Mouse (Mus musculus) intestine, postnatal 0 days (tissue): Measurements from ENCODE around the gene Wnt10b. TPM values are rescaled to one million over a fixed set of nuclear protein-coding genes. Genes with fewer than 3 reads are reported as not detected.
A peak's percentile ranks its signal among the peaks of the same experiment; 100 is the strongest.

Source experiments
- ATAC-seq: fragments of 200-750 bp; cut with Nextera tagmentation; 2 replicates; pipeline ENCODE4 v1.8.0; 2017; ENCODE audit warnings: mild to moderate bottlenecking, moderate TSS enrichment, moderate library complexity
- H3K27ac ChIP-seq: fragments of 300-500 bp; sonication (generic); 2 replicates; pipeline ENCODE4 v1.5.1; 2014; ENCODE audit warnings: mild to moderate bottlenecking, low read depth, low read length, moderate library complexity
- H3K27me3 ChIP-seq: fragments of 300-500 bp; sonication (generic); replicated peaks from 2 replicates; pipeline ENCODE4 v1.6.1; 2014; ENCODE audit warnings: low read length, mixed read lengths; ENCODE audit not compliant: control insufficient read depth, insufficient read depth
- H3K36me3 ChIP-seq: fragments of 300-500 bp; sonication (generic); 2 replicates; pipeline ENCODE4 v1.6.1; 2014; ENCODE audit warnings: mild to moderate bottlenecking, moderate library complexity; ENCODE audit not compliant: control insufficient read depth, insufficient read depth
- H3K4me1 ChIP-seq: fragments of 300-500 bp; sonication (generic); replicated peaks from 2 replicates; pipeline ENCODE4 v1.6.1; 2014; ENCODE audit warnings: antibody characterized with exemption, low read length, mixed read lengths; ENCODE audit not compliant: control insufficient read depth, insufficient read depth
- H3K4me2 ChIP-seq: fragments of 300-500 bp; sonication (generic); replicated peaks from 2 replicates; pipeline ENCODE4 v1.6.1; 2014; ENCODE audit warnings: low read depth, mild to moderate bottlenecking, moderate library complexity
- H3K4me3 ChIP-seq: fragments of 300-500 bp; sonication (generic); 2 replicates; pipeline ENCODE4 v1.5.1; 2014; ENCODE audit warnings: low read depth, low read length
- H3K9ac ChIP-seq: fragments of 300-500 bp; sonication (generic); 2 replicates; pipeline ENCODE4 v1.6.1; 2014; ENCODE audit warnings: mild to moderate bottlenecking, low read depth, low read length
- H3K9me3 ChIP-seq: fragments of 300-500 bp; sonication (generic); 2 replicates; pipeline ENCODE4 v1.6.1; 2016; ENCODE audit warnings: mixed run types; ENCODE audit not compliant: control insufficient read depth
- CTCF ChIP-seq: sonication (generic); IDR thresholded peaks from 2 replicates; pipeline ENCODE4 v1.5.1; 2016; ENCODE audit warnings: low read depth, mild to moderate bottlenecking, control low read depth, antibody characterized with exemption, moderate library complexity
- WGBS: fragments of 180-500 bp; shearing (Covaris S2); extraction: QIAGEN DNeasy Blood & Tissue Kit; methylation state at CpG from one replicate; pipeline ENCODE4 v1.1.7; 2014; 5-methylcytosine and 5-hydroxymethylcytosine counted together
- polyA plus RNA-seq: library from polyadenylated mRNA; unstranded; fragments of >200 nt; fragmentation: Nextera tagmentation; extraction: Ambion mirVana; gene quantifications from 2 replicates; pipeline ENCODE4 v1.2.1, GENCODE M21; 2015

Gene Wnt10b
- polyA plus RNA-seq, 1 experiment from 2014 or later: not detected

DNA sequence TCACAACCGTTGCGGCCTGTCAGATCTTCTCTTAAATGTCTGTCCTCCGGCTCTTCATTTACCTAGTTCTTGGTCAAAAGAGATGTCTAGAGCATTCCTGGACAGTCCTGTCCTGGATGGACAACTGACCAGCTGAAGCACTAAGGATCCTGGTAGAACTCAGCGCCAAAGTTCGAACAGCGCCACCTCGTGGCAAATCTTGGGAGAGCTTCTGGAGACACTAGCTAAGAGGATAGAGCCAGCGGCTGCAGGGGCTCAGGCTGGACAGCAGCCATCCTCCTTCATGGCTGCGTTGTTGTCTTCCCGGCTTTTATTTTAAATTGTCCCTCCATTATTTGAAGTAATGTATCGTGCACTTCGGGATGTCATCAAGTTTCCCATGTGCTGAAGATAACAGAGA is 21.4 kb upstream of the Wnt10b start:
- Histone ChIP-seq H3K4me3 (no peak overlapping the region), H3K36me3 (no peaks in the 10 kb centered on the region), H3K9me3 (no peaks in the 10 kb centered on the region), H3K27me3 (peaks cover 85% of the 10 kb centered on the region), H3K9ac (no peak overlapping the region), H3K27ac (no peak overlapping the region), H3K4me2 (no peak overlapping the region), H3K4me1 (no peaks in the 10 kb centered on the region)
- peak; percentile 87 for TF ChIP-seq CTCF
- no peak for ATAC-seq
- 15% methylated on average over 12 of the region's 12 CpGs for WGBS

DNA sequence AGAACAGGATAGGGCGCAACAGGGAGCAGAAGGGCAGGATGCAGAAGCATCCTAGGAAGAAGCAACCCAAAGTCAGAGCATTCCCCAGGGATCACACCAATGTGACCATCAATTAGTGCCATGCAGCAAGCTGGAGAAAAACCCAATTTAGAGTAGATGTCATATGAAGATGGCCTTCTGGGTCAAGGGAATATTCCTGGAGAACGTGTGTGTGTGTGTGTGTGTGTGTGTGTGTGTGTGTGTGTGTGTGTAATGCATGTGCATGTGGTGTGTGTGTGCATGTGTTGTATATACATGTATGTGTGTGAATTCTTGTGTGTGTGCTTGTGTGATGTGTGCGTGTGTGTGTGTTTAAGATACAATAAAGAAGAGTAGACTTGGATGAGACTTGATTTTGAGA is 21.0 kb upstream of the Wnt10b start:
- no peaks in the 10 kb centered on the region for H3K4me1 ChIP-seq
- TF ChIP-seq CTCF: no peak
- H3K36me3 ChIP-seq: no peaks in the 10 kb centered on the region
- no peak overlapping the region for H3K4me2 ChIP-seq
- no peak overlapping the region for H3K4me3 ChIP-seq
- H3K27me3 ChIP-seq: peaks cover 85% of the 10 kb centered on the region
- ATAC-seq: no peak
- H3K9me3 ChIP-seq: no peaks in the 10 kb centered on the region
- no peak overlapping the region for H3K27ac ChIP-seq
- WGBS: 55% methylated on average over 3 of the region's 3 CpGs
- no peak overlapping the region for H3K9ac ChIP-seq

DNA sequence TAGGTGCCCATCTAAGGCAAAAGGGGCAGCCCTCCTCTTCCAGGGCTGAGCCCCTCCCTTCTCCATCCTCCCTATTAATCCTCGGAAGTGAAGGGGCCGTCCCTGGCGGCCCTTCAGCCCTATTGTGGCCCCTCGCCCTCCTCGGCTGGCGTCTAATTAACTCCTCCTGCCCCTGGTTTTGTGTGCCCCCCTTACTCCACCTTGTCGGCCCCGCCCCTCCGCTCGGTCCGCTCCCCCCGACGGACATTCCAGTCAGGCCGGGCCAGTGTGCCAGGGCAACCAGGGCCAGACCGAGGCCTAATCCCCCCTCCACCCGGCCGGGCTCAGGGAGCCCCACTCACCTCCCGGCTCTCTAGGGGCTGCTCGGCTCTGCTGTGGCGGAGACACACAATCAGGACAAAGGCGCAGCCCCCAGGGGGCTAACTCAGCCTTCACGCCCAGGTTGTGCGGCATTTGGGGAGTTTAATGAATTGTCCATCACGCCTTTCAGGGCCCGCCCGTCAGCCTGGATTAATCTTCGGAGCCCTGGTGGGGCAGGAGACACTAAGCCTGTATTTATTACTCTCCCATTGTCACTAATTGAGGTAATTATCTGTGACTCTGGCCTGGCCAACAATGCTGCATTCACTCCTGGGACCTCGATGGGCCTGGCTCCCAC is 20.0 kb upstream of the Wnt10b start:
- no peaks in the 10 kb centered on the region for H3K4me1 ChIP-seq
- WGBS: 12% methylated on average over 27 of the region's 28 CpGs
- no peaks in the 10 kb centered on the region for H3K9me3 ChIP-seq
- H3K27ac ChIP-seq: no peak overlapping the region
- no peak for ATAC-seq
- no peak overlapping the region for H3K9ac ChIP-seq
- no peak overlapping the region for H3K4me2 ChIP-seq
- H3K36me3 ChIP-seq: no peaks in the 10 kb centered on the region
- H3K27me3 ChIP-seq: peaks cover 85% of the 10 kb centered on the region
- no peak overlapping the region for H3K4me3 ChIP-seq
- TF ChIP-seq CTCF: no peak

DNA sequence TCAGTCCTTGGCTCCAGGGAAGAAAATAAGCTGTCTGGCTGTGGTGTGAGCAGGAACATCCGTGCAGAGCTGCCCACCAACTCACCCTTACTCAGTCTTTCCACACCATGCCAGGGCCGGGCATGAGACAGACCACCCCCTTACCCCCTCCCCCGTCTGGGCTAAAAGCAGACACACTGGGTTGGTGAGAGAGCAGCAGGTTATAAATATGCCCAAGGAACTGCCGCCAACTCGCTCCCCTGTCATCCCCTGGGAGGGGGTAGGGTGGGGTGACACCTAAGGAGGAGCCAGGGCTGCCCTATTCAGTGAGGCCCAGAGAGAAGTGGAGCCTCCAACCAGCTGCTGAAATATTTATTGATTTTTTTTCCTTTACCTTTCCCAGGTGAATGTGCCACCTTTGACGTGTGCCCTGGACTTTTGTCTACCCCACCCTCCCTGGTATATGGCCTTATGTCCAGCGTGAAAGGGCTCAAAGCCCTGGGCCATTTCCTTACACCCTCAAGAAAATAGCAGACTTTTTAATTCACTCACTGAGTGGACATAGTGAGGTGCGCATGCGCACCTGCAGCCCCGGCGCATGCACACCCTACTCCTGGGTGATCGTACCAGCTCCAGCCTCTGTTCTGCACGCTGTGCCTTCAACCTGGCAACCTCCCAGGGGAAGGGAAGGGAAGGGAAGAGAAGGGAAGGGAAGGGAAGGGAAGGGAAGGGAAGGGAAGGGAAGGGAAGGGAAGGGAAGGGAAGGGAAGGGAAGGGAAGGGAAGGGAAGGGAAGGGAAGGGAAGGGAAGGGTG is 19.0 kb upstream of the Wnt10b start:
- WGBS: 2% methylated on average over 13 of the region's 13 CpGs
- peak; percentile 23 for ATAC-seq

DNA sequence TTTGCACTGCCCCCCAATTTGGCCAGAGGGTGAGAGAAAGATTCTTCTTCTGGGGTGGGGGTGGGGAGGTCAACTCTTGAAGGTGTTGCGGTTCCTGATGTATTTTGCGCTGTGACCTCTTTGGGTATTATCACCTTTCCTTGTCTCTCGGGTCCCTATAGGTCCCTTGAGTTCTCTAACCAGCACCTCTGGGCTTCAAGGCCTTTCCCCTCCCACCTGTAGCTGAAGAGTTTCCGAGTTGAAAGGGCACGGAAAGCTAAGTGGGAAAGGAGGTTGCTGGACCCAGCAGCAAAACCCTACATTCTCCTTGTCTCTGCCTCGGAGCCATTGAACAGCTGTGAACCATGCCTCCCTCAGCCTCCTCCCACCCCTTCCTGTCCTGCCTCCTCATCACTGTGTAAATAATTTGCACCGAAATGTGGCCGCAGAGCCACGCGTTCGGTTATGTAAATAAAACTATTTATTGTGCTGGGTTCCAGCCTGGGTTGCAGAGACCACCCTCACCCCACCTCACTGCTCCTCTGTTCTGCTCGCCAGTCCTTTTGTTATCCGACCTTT is 15.3 kb upstream of the Wnt10b start:
- peak overlapping the region; percentile 32; the same call in 1 of the 2 replicates for H3K4me2 ChIP-seq
- H3K27me3 ChIP-seq: peaks cover 97% of the 10 kb centered on the region
- no peaks in the 10 kb centered on the region for H3K9me3 ChIP-seq
- ATAC-seq: no peak
- H3K27ac ChIP-seq: no peak overlapping the region
- H3K9ac ChIP-seq: no peak overlapping the region
- H3K36me3 ChIP-seq: no peaks in the 10 kb centered on the region
- WGBS: 6% methylated on average over 13 of the region's 13 CpGs
- H3K4me1 ChIP-seq: peaks cover 4% of the 10 kb centered on the region; the same call in 1 of the 2 replicates
- 0 out of 2 replicates have a peak overlapping the region, but pooled peaks have one; percentile 34 for H3K4me3 ChIP-seq
- TF ChIP-seq CTCF: no peak

More for the DNA sequence above, 19.0 kb upstream of the Wnt10b start:
- Histone ChIP-seq H3K36me3 (no peaks in the 10 kb centered on the region), H3K4me2 (no peak overlapping the region), H3K4me3 (no peak overlapping the region), H3K9ac (no peak overlapping the region), H3K27ac (no peak overlapping the region), H3K4me1 (no peaks in the 10 kb centered on the region), H3K27me3 (peaks cover 91% of the 10 kb centered on the region), H3K9me3 (no peaks in the 10 kb centered on the region)
- no peak for TF ChIP-seq CTCF

DNA sequence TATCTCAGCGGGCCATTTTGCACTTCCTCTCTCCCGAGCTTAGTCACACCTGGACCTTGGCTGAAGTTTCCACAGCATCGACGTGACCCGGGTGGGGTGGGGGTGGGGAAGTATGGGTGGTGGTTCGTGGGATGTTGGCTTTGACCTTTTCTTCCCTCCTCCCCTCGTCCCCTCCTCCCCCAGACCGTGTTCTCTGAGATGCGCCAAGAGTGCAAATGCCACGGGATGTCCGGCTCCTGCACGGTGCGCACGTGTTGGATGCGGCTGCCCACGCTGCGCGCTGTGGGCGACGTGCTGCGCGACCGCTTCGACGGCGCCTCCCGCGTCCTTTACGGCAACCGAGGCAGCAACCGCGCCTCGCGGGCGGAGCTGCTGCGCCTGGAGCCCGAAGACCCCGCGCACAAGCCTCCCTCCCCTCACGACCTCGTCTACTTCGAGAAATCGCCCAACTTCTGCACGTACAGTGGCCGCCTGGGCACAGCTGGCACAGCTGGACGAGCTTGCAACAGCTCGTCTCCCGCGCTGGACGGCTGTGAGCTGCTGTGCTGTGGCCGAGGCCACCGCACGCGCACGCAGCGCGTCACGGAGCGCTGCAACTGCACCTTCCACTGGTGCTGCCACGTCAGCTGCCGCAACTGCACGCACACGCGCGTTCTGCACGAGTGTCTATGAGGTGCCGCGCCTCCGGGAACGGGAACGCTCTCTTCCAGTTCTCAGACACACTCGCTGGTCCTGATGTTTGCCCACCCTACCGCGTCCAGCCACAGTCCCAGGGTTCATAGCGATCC is 14.5 kb upstream of the Wnt10b start:
- no peaks in the 10 kb centered on the region for H3K9me3 ChIP-seq
- H3K27me3 ChIP-seq: peaks cover 97% of the 10 kb centered on the region
- H3K4me1 ChIP-seq: peaks cover 4% of the 10 kb centered on the region; the same call in 1 of the 2 replicates
- WGBS: 1% methylated on average over 74 of the region's 75 CpGs
- no peak overlapping the region for H3K9ac ChIP-seq
- H3K27ac ChIP-seq: no peak overlapping the region
- TF ChIP-seq CTCF: no peak
- H3K4me3 ChIP-seq: peak overlapping the region; percentile 34
- peak overlapping the region; percentile 32 for H3K4me2 ChIP-seq
- no peak for ATAC-seq
- H3K36me3 ChIP-seq: no peaks in the 10 kb centered on the region
